Mouse (Mus musculus) hindbrain, embryonic 16.5 days (tissue): ENCODE results near the gene Memo1. TPM values are rescaled to one million over a fixed set of nuclear protein-coding genes. Genes with fewer than 3 reads are reported as not detected.

ENCODE experiments used
- ATAC-seq: fragments of 200-750 bp; cut with Nextera tagmentation; 2 replicates; pipeline ENCODE4 v1.8.0; 2017; ENCODE audit warnings: moderate TSS enrichment, moderate library complexity
- H3K27ac ChIP-seq: fragments of 300-500 bp; sonication (generic); 2 replicates; pipeline ENCODE4 v1.5.1; 2014; ENCODE audit warnings: low read depth, mild to moderate bottlenecking, control low read depth, low read length, moderate library complexity
- H3K27me3 ChIP-seq: fragments of 300-500 bp; sonication (generic); replicated peaks from 2 replicates; pipeline ENCODE4 v1.6.1; 2014; ENCODE audit warnings: low read length; ENCODE audit not compliant: control insufficient read depth, insufficient read depth
- H3K36me3 ChIP-seq: fragments of 300-500 bp; sonication (generic); 2 replicates; pipeline ENCODE4 v1.6.1; 2014; ENCODE audit warnings: mild to moderate bottlenecking, low read length, moderate library complexity, mixed read lengths; ENCODE audit not compliant: control insufficient read depth, insufficient read depth
- H3K4me1 ChIP-seq: fragments of 300-500 bp; sonication (generic); 2 replicates; pipeline ENCODE4 v1.6.1; 2014; ENCODE audit warnings: low read depth, low read length; ENCODE audit not compliant: control insufficient read depth, insufficient read depth
- H3K4me2 ChIP-seq: fragments of 300-500 bp; sonication (generic); 2 replicates; pipeline ENCODE4 v1.6.1; 2014; ENCODE audit warnings: mild to moderate bottlenecking, low read length, control low read depth, moderate library complexity
- H3K4me3 ChIP-seq: fragments of 300-500 bp; sonication (generic); 2 replicates; pipeline ENCODE4 v1.5.1; 2014; ENCODE audit warnings: mild to moderate bottlenecking, low read length, control low read depth, moderate library complexity
- H3K9ac ChIP-seq: fragments of 300-500 bp; sonication (generic); 2 replicates; pipeline ENCODE4 v1.6.1; 2014; ENCODE audit warnings: low read depth, mild to moderate bottlenecking, control low read depth, low read length, moderate library complexity
- H3K9me3 ChIP-seq: fragments of 300-500 bp; sonication (generic); 2 replicates; pipeline ENCODE4 v1.6.1; 2014; ENCODE audit warnings: mild to moderate bottlenecking, low read length, moderate library complexity; ENCODE audit not compliant: control insufficient read depth
- WGBS: fragments of 180-500 bp; shearing (Covaris S2); extraction: QIAGEN DNeasy Blood & Tissue Kit; methylation state at CpG from one replicate; pipeline ENCODE4 v1.1.7; 2014; 5-methylcytosine and 5-hydroxymethylcytosine counted together
- polyA plus RNA-seq: library from polyadenylated mRNA; unstranded; fragments of >200 nt; fragmentation: Nextera tagmentation; extraction: Ambion mirVana; gene quantifications from 2 replicates; pipeline ENCODE4 v1.2.1, GENCODE M21; 2015

The Memo1 gene
- polyA plus RNA-seq, 1 experiment from 2014 or later = 52.9 TPM

GRCm38 (mm10) chr17:74285730-74286129 is 9.6 kb downstream of the Memo1 start:
- no peaks in the 10 kb centered on the region for H3K27me3 ChIP-seq
- 82% methylated on average over 2 of the region's 2 CpGs for WGBS

GRCm38 (mm10) chr17:74284397-74285115 is 10.8 kb downstream of the Memo1 start:
- Histone ChIP-seq H3K4me2 (no peak overlapping the region), H3K4me3 (no peak overlapping the region), H3K36me3 (0 out of 2 replicates have a peak, but pooled peaks cover 4% of the 10 kb centered on the region), H3K27me3 (no peaks in the 10 kb centered on the region), H3K27ac (no peak overlapping the region), H3K9me3 (no peaks in the 10 kb centered on the region), H3K4me1 (no peaks in the 10 kb centered on the region), H3K9ac (no peak overlapping the region)
- no peak for ATAC-seq
- 77% methylated on average over 2 of the region's 2 CpGs for WGBS

More at GRCm38 (mm10) chr17:74285730-74286129, 9.6 kb downstream of the Memo1 start:
- no peak overlapping the region for H3K4me2 ChIP-seq
- no peaks in the 10 kb centered on the region for H3K9me3 ChIP-seq
- ATAC-seq = no peak
- H3K4me1 ChIP-seq = peaks cover under 1% of the 10 kb centered on the region; the same call in 1 of the 2 replicates
- no peak overlapping the region for H3K4me3 ChIP-seq
- 0 out of 2 replicates have a peak, but pooled peaks cover 4% of the 10 kb centered on the region for H3K36me3 ChIP-seq
- H3K27ac ChIP-seq = no peak overlapping the region
- no peak overlapping the region for H3K9ac ChIP-seq

- no peaks in the 10 kb centered on the region for H3K9me3 ChIP-seq
- no peak overlapping the region for H3K4me2 ChIP-seq
- WGBS = 93% methylated on average over 3 of the region's 3 CpGs
- H3K27ac ChIP-seq = no peak overlapping the region
- ATAC-seq = no peak
- H3K27me3 ChIP-seq = no peaks in the 10 kb centered on the region
- H3K4me3 ChIP-seq = no peak overlapping the region
- H3K4me1 ChIP-seq = peaks cover 5% of the 10 kb centered on the region; the same call in 1 of the 2 replicates
- H3K36me3 ChIP-seq = no peaks in the 10 kb centered on the region
- H3K9ac ChIP-seq = no peak overlapping the region
Measured at GRCm38 (mm10) chr17:74282024-74282423, 13.3 kb downstream of the Memo1 start.

GRCm38 (mm10) chr17:74278966-74279869 is 16.1 kb downstream of the Memo1 start:
- Histone ChIP-seq H3K9ac (no peak overlapping the region), H3K4me2 (no peak overlapping the region), H3K27me3 (no peaks in the 10 kb centered on the region), H3K27ac (no peak overlapping the region), H3K9me3 (no peaks in the 10 kb centered on the region), H3K4me1 (peaks cover 5% of the 10 kb centered on the region; the same call in 1 of the 2 replicates), H3K4me3 (no peak overlapping the region), H3K36me3 (no peaks in the 10 kb centered on the region)
- 96% methylated on average over 8 of the region's 8 CpGs for WGBS
- ATAC-seq = peak; percentile 35

- Histone ChIP-seq H3K4me3 (no peak overlapping the region), H3K27me3 (no peaks in the 10 kb centered on the region), H3K9ac (no peak overlapping the region), H3K4me2 (no peak overlapping the region), H3K9me3 (no peaks in the 10 kb centered on the region), H3K27ac (no peak overlapping the region), H3K36me3 (no peaks in the 10 kb centered on the region), H3K4me1 (peaks cover 5% of the 10 kb centered on the region; the same call in 1 of the 2 replicates)
- ATAC-seq = no peak
- 72% methylated on average over 3 of the region's 3 CpGs for WGBS
Measured at GRCm38 (mm10) chr17:74274471-74274870, 20.9 kb downstream of the Memo1 start.

- H3K4me3 ChIP-seq = no peak overlapping the region
- no peaks in the 10 kb centered on the region for H3K36me3 ChIP-seq
- no peak overlapping the region for H3K4me2 ChIP-seq
- no peaks in the 10 kb centered on the region for H3K4me1 ChIP-seq
- no peak overlapping the region for H3K27ac ChIP-seq
- H3K27me3 ChIP-seq = no peaks in the 10 kb centered on the region
- WGBS = 86% methylated on average over 16 of the region's 16 CpGs
- peak; percentile 48; the same call in 1 of the 2 replicates for ATAC-seq
- H3K9ac ChIP-seq = no peak overlapping the region
- H3K9me3 ChIP-seq = no peaks in the 10 kb centered on the region
Measured at GRCm38 (mm10) chr17:74272683-74273205, 22.6 kb downstream of the Memo1 start.

- Histone ChIP-seq H3K27ac (no peak overlapping the region), H3K4me3 (no peak overlapping the region), H3K36me3 (no peaks in the 10 kb centered on the region), H3K27me3 (no peaks in the 10 kb centered on the region), H3K9ac (no peak overlapping the region), H3K4me1 (no peaks in the 10 kb centered on the region), H3K4me2 (no peak overlapping the region), H3K9me3 (no peaks in the 10 kb centered on the region)
- 99% methylated on average over 3 of the region's 3 CpGs for WGBS
- no peak for ATAC-seq
Measured at GRCm38 (mm10) chr17:74271541-74272268, 23.6 kb downstream of the Memo1 start.

- Histone ChIP-seq H3K4me2 (no peak overlapping the region), H3K4me1 (peaks cover 4% of the 10 kb centered on the region), H3K9me3 (no peaks in the 10 kb centered on the region), H3K27me3 (no peaks in the 10 kb centered on the region), H3K4me3 (no peak overlapping the region), H3K36me3 (no peaks in the 10 kb centered on the region), H3K9ac (no peak overlapping the region), H3K27ac (no peak overlapping the region)
- ATAC-seq = no peak
- 87% methylated on average over 2 of the region's 2 CpGs for WGBS
Measured at GRCm38 (mm10) chr17:74270205-74270604, 25.1 kb downstream of the Memo1 start.
